Mouse (Mus musculus): Measurements from ENCODE around the gene Alyref.

The Alyref gene

GRCm38 (mm10) chr11:120598283-120598989, at the start of gene Alyref, which contains the start of gene Anapc11:
TSS of gene Alyref (minus strand) at chr11:120598365.
TSS of gene Anapc11 (plus strand) at chr11:120598421.
- peak; percentile 95 for DNase-seq

DNA sequence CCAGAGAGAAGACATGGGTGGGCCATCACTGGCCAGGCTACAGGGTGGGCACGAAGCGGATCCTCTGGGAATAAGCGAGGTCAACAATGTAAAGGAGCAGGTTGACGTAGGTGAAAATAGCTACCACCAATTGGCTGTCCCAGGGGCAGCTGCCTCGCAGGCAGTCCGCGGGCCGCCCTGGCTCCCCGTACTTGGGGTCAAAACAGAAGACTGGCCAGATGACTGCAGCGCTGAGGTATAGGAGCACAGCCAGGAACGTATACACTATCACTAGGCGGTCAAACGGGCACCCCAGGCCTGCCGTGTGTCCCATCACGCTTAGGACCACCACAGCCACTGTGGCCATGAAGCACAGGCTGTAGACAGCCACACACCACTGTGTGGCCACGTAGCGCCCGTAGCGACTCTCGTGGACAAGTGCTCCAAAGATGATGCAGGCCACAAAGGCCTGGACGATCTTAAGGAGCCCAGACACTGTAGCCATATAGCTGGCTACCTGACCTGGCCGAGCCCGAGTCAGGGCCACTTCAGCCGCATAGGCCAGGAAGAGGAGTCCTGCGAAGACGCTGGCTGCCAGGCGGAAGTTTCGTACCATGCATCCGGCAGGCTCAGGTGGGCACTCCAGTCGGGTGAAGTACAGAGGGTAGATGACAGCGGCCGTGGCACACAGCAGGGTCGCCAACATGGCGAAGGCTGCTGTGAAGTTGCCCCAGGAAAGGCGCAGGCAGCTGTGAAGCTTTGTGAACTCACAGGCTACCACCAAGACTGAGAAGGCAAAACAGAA, 49.1 kb upstream of the Alyref start:
- no peak for DNase-seq

DNA sequence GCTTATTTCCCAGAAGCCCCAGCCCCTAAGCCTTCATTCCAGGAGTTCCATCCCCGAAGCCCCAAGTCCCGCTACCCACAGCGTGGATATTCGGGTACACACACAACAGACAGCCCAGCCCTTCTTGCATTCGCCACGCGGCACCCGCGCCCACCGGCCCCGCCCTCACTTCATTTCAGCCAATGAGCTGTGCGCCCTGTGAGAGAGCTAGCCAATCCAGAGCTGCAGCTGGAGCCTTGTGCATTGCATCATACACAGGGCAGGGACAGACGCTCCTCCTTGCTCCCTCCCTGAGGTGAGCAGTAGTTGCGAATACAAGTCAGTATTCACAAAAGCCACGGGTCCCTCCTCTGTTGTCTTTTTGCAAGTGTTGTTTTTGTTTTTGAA, 45.4 kb upstream of the Alyref start, which contains the start of gene Pycr1:
Pycr1 (minus strand) TSS at position 169 of the 387 bp plus-strand sequence.
- DNase-seq = peak; percentile 97

DNA sequence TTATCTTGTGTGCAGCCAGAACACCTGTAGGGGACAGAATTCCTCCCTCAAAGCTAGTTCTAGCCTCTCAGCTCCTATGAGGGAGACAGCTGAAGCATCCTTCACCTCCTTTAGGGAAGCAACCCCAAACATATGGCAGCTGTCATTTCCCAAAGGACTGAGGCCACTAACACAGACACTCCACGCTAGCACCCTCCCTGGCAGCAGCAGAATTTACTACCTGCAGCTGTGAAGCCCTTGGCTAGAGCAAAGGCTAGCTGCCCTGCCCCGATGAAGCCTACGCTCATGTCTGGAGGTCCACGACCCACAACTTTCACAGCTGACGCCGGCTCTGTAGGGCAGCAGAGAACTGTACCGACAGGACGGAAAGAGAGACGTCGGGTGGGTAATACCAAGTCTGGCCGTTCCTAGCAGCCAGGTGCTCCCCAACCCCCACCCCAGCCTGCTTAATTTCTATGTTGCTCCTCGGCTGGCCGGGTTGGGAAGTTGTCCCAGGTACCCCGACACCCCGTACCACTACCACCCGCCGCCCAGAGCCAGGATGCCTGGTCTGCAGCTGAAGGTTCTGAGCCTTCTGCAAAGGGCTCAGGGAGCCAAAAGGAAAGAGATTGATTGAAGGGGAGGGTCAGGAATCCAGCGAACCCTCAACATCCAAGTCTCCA, 44.9 kb upstream of the Alyref start:
- DNase-seq = no peak

- no peak for DNase-seq
These were observed 43.7 kb upstream of the Alyref start for GRCm38 (mm10) chr11:120641869-120642268.

DNA sequence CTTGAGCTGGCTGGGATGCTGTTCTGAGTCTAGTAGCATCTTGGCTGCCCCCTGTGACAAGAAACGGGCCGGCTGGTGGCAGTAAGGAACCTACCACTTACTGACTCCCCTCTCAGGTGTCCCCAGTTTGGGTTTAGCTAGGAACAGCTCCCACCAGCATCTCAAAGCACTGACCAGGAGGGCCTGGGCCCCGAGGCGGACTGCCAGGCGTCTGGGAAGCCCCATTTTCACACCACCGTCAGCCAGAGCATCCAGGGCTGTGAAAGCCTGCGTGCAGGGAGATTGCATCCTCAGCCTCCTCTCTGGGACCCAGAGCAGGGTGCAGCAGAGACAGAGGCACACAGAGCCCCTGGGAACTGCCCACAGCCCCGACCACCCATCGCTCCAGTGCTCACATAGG, 43.1 kb upstream of the Alyref start:
- DNase-seq = no peak

DNA sequence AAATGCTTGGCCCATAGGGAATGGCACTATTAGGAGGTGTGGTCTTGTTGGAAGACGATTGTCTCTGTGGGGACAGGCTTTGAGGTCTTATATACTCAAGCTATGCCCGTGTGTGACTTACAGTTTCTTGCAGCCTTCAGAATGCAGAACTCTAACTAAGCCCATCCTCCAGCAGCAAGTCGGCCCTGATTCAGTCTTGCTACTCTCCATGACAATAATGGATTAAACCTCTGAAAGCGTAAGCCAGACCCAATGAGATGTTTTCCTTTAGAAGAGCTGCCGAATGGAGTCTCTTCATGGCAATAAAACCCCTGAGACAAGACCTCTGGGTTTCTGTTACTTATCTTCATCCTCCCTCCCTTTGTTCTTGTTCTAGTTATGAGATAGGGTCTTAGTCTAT, 36.6 kb upstream of the Alyref start:
- DNase-seq = no peak

GRCm38 (mm10) chr11:120633520-120634343, 35.6 kb upstream of the Alyref start, which contains the start of gene Mafg:
TSS of gene Mafg (minus strand) at chr11:120633600.
- DNase-seq = peak; percentile 96

DNA sequence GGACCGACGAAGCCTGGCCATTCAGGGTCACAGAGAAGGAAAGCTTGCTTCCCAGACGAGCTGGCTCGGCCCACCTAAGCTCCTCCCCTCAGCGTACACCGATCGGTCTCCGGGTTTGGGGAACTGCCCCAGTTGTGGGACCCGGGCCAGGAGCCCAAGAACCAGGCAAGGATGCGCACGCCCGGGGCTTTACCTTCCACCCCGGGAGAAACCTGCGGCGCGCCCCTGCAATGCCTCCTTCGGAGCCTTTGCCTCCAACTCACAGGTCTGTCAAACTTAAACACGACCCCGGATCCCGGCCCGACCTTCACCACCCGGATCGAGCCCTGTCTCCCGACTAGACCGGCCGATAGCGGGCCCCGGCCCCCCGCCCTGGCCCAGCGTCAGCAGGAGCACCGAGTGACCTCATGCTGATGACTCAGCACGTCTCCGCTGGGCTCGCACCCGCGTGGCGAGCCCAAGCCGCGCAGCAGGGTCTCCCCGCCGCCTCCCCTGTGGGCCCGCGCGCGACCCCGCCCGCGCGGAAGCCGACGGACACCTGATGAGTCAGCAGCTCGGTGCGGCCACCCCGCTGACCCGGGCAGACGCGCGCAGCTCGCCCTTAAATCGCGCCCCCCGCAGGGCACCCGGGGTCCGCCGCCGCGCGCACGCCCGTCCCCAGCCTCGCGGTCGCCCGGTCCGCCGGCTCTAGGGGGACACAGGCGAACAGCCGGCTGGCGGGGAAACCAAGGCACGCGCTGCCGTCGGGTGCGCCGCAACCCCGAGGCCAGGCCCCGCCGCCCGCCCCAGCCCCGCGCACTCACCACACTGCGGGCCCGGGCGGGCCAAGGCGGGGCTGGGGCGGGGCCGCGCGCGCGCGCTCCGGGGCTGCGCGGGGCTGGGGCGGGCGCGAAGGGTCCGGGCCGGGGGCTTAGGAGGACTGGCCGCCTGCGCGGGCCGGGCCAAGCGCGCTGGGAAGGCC, 34.7 kb upstream of the Alyref start:
- peak; percentile 83 for DNase-seq

DNA sequence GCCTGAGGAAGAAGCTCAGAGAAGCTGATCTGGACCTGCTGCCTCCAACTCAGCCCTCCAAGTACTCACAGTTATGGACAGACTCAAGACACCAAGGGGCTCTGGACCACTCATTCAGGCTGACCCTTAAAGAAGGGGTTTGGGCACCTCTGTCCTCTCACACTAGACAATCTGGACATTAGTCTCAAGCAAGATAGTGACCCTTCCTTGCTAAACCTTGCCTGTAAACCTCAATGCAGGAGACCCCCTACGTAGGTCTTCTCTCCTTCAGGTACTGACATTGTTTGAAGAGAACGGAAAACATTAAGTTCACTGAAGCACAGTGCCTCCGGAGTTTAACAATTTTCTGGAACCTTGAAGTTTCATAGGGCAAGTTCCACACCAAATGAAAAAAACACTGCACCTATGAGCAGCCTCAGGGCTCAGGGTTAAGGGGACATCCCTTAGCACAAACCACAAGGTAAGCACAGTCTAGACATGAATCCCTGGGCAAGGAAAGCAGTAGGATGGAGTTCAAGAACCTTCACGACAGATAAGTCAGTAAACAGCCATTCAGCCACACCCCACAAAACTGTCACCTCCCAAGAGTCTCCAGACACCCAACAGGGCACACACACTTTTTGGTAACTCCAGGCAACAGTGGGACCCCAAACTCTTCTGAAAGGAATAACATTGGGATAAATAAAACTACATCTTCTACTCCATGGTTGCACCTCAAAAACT, 33.7 kb upstream of the Alyref start:
- no peak for DNase-seq

- no peak for DNase-seq
These were observed 32.9 kb upstream of the Alyref start for GRCm38 (mm10) chr11:120630881-120631725.

GRCm38 (mm10) chr11:120630401-120630871, 32.3 kb upstream of the Alyref start:
- DNase-seq = peak; percentile 71

DNA sequence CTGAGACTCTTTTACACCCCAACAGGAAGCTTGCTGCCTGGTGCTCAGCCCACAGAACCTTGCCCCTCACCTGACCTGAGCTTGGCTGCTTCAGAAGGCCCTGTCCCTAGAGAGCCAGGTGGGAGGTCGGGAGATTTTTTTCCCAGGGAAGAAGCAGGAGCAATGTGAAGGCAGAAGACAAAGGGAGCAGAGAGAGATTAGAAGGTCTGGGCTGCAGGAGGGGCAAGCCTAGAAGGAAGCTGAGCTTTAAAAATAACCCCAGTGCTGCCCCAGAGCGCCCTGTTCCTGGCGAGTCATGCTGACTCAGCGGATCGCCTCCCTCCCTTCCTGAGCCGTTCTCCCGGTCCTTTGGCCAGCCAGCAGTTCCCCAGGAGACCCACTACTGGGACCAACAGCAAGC, 31.7 kb upstream of the Alyref start:
- peak; percentile 45 for DNase-seq

- peak; percentile 41 for DNase-seq
These were observed 31.2 kb upstream of the Alyref start for GRCm38 (mm10) chr11:120629341-120629730.

- DNase-seq = no peak
These were observed 30.6 kb upstream of the Alyref start for GRCm38 (mm10) chr11:120628601-120629340.

DNA sequence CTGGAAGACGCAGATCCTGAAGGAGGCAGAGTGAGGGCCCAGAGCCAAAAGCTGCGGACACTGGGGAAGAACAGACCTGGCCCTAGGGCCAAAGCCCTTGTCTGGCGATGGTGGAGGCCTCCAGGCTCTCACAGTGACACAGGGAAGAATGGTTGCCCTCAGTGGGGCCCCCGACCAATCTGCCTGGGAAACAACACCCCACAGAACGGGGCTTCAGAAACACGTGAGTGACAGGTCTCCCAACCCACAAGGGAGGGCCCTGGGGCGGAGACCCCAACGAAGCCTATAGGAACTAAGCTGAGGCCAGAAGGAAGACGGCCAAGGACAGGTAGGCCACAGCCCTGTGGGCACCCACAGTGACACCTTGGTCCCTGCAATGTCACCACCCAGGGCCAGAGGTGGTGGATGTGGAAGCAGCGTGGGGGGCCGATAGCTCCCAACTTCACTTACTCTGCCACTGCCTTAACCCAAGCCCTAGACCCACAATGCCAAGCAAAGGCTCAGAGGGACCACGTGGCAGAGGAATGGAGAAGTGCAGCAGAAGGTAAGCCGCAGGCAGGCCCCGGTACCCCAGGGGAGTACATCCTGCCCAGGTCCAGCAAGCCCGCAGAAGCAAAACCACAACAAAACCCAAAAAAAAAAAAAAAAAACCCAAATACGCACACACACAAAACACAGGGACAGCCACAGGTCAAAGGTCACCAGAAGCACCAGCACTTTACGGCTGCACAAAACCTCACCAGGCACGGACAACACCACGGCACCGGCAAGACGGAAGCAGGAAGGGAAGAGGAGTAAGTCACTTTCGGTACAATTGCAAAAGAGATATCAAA, 29.5 kb upstream of the Alyref start:
- DNase-seq = no peak

DNA sequence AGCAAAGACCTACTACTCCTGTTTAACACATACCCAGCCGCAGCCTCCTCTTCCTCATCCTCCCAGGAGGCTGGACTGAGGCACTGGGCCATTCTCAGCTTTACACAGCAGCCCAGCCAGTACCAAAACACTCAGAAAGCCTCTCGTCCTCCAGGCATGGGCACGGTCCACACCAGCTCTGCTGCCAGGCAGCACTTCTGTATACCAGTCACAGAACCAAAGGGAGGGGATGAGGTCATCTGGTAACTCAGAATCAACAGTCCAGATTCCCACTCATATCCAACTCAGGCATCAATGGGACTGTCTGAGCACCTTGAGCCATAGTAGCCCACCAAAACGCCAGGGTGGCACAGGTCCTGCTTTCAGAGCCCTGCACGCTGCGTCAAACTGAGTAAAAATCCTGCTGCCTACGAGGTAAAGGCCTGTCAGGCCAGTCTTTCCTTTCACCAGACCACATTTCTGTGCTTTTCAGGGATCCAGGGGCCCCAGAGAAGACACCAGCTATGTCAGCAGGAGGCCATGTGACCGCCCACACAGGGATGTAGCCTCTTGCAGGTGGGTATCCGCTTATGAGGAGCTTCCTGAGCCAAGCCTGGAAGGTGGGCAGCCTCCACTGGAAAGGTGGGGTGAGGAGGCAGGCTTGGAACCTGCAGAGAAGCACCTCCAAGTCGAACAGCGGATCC, 28.8 kb upstream of the Alyref start:
- no peak for DNase-seq

Data from lung, postnatal 10 days (tissue).